Mouse (Mus musculus) ZHBTc4 (cell line): ENCODE measurements around the gene Gm17018.
A peak's percentile ranks its signal among the peaks of the same experiment; 100 is the strongest.
"Not testable (repeated sequence)": the region's sequence is repeated elsewhere in the genome, so short reads cannot be mapped to it uniquely, and the experiment has no call there.

Source experiments
- DNase-seq: peaks from one replicate; pipeline ENCODE4 v3.0.0-alpha.2; 2011; ENCODE audit warnings: low read depth, low spot score

Gene Gm17018

DNA sequence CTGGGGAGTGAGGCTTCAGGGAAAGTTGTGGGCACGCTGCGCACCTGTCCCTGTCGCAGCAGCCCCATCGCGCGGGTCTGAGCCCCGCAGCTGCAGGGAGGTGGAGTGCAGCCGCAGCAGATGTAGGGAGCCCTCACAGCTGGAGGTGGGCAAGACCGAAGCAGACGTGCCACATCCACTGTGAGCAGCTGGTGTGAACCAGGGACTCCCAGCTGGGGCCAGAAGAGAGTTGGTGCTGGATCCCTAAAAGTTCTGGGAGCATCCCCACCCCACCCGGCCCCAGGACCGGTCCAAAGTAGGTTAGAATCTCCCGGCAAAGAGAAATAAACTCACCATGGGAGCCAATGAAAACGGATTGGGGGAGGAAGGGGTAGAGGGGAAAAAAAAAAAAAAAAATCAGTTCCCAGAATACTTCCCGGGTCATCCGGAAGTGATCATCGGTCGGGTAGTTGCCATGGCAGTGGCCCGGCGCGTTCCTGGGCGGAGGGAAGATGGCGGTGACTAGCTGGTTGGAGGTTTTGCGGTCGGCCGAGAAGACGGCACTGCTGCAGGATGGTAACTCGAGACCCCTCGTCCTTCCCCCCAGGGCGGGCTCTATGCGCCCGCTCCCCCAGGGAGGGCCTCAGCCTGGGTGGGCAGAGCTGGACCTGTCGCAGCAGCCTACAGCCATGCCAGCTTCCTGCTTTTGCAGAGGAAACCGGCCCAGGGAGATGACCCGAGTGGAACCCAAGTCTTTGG lies at the start of gene Gm17018, which contains the start of gene Poll:
Gene Gm17018 (plus strand): TSS at position 463 of the 738 bp plus-strand sequence.
Gene Poll (minus strand): TSS at position 379 of the 738 bp plus-strand sequence.
- DNase-seq = peak; percentile 85

DNA sequence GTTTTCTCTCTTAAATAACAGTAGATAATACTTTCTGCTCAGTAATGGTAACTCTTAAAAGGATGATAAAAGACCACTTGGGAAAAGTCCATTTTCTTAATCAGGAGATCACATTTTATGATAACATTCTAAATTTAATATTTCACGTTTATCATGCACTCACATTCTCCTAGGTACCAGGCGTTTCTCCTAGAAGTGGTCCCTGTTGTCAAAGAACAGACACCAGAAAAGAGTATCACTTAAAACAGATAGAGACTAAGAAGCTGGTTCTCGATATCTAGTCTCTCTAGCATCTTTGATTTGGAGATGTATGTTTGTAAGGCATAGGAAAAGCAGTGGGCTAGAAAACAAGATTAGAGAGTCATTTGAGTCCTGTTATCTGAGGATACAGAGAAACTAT lies 49.7 kb upstream of the Gm17018 start:
- no peak for DNase-seq

DNA sequence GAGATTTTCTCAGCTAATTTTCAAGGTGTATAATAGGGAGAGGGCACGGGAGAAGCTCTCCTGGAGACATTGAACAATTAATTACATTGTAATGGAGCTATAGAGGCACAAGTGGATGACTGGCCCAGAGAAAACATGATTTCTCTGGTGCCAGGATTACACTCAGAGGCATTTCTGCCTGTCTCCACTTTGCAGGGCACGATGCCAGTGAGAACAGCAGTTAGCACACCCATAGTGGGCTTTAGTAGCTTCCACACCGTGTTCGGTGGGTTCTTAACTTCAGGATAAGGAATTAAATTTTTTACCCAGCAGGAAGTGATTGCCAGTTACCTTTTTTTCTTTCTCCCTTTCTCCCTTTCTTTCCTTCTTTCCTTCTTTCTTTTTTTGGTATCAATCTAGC lies 49.0 kb upstream of the Gm17018 start:
- no peak for DNase-seq

DNA sequence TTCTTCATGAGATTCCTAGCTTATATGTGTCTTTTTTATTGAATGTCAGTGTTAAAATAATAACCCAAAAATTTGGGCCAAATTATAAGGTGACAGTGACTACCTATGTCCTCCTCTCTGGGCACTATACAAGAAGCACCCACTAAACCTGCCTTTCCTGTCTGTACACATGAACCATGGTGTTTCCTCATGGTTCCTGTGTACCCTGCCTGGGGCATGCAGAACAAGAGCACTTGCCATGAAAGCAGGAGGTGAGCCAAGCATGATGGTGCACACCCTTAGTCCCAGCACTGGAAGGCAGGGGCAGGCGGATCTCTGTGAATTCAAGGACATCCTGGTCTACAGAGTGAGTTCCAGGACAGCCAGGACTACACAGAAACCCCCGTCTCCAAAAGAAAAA lies 45.1 kb upstream of the Gm17018 start:
- DNase-seq = no peak

DNA sequence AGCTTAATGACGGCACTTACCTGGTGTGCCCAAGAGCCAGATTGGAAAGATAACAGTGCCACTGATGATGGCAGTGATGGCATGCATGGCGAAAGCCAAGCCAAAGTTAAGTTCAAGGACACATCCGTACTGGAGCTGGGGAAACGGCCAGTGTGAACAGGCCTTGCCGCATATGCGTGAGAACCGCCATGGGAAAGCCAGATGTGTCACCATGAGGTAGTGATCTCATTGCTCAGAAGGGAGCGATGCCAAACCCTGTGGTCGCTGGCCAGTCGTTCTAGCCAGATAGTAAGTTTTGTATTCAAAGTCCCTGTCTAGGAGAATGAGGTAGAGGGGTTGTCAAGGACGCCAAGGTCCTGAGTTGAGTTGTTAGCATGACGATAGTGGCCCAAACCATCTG lies 44.2 kb upstream of the Gm17018 start:
- no peak for DNase-seq

DNA sequence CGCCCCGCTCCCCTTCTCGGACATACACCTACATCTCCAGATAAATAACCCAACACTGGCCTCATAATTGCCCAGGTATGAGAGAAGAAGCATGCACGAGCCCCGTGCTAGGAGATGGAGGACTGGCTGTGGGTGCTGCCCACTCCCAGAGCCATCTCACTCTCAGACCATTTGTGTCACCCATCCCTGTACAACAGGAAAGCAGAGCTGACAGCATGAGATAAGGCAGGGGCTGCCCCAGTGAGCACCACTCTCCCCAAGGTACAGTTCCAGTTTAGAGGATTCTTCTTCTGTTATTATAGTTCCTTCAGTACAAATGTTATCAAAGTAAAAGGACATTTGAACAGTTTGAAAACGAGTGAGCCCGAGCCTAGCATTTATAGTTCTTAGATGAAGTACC lies 33.0 kb upstream of the Gm17018 start:
- DNase-seq = no peak

DNA sequence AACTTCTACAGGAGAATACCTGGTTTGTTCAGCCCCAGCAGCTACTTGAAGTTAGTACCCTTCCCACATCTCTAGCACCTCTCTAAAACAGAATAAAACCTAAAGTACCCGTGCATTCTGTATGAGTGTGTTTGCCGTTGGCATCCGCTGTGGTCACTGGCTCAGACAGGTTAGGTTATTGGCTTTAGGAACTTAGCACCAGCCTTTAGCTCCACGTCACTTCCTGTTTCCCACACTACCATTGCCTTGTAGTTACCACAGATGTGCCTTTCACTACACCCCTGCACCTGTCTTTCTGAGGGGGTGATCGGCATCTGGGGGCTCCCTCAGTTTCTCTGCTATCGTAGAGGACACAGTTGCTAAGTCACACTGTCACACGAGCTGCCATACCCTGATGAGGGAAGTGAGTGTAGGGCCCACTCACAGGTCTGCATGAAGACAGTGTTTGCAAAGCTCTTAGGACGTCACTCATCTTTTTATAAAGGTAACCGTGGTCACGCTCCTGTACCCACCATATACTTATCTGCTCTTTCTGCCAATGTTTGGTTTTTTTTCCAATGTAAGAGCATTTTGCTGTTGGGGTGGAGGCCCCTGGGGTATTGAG lies 32.4 kb upstream of the Gm17018 start:
- no peak for DNase-seq

DNA sequence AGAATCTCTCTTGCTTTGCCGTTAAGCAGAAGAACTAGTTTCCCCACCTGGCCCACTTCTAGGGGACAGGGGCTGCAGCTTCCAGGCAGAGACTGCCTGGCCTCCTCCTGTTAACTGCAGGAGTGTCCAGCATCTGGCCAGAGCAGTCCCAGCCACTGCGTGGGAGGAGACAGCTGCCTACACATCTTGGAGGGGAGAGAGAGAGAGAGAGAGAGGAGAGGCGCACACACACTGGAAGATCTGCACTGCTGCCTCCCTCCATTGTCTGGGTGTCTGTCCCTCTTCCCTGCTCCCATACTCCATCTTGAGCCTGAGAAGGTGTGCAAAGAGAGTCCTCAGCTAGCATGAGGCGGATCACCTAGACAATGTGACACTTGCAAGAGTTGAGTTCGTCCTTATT lies 31.1 kb upstream of the Gm17018 start:
- no peak for DNase-seq

DNA sequence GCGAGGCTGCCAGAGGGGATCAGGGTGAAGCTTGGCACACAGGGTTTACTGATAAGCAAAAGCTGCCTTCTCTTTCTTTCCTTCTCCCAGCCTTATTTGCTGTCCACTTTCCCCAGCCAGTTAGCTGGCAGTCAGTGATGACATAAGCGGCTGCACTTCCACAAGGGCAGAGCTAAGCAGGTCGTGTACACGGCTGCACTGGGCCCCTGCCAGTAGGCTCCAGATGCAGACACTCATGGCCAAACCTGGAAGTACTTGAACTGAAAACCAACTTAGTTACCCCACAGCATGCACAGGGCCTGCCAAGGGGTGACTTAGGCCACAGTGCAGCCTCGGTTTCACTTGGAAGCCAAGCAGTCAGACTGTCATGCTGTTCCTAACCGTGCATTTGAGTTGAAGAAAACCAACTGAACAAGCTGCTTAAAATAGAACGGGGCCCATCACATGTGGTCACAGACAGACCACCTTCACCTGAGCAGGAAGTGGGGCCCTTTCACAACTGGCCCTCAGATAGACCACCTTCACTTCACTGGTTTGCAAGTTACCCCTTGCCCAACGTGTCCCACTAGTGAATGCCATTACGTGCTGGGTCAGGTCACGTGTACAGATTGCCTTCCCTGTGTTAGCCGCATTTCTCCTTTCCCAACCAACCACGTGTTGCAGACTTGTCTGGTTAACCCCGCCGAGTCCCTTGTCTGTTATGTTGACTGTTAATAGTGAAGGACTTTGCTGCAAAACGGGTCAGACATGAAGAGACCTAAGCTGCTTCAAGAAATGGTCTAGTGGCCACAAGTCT lies 30.0 kb upstream of the Gm17018 start:
- no peak for DNase-seq

DNA sequence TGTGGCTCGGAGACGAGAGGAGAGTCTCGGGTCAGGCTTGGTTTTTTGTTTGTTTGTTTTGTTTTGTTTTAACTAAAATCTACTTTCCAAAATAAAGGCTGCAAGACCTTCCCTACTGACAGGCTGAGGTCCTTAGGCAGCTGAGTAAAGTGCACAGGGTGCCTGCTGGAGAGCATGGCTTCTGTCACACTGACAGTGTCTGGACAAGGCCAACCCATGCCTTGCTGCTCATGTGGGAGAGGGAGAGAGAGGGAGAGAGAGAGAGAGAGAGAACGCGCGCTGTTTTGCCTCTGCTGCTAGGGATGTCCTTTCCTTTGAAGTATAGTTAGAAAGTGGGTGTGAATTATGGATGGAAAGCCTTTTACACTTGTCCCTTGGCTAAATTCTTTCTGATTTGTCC lies 28.9 kb upstream of the Gm17018 start:
- DNase-seq = no peak

DNA sequence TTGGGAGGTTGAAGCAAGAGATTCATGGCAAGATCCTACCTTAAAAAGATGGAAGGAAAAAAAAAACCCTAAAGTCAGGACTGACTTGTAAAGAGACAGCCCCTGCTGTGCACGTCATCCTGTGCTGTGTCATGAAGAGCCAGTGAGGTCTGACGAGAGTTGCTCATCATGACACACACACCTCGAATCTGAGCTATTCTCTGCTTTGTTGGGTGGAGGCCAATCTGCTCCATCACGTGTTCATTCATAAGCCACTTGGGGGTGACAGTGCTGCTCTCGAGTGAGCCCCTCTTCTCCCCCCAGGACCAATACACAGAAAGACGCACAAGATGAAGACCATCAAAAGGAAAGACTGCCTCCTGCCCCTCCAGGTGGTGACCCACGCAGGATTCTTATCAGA lies 26.8 kb upstream of the Gm17018 start:
- no peak for DNase-seq

DNA sequence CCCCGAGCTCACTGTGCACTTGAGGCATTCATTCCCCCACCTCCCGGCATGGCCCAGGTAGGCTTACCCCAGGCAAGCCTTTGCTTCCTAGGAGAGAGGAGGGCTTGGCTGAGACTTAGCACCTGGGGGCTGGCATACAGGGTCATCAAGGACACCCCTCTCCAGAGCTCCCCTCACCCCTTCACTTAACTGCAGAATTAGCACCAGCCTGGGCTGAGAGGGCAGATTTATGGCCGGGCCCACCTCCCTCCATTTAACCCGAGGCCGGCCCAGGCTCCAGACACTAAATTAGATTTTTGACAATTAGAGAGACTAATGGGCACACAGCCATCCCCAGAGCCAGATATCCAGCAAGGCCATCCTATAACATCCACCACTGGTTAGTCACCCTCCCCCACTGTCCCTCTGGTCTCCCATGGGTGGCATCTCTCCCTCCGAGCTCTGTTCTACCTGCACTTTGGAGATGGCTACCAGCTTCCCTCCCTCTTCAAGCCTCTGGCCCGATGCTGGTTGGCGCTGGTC lies 25.1 kb upstream of the Gm17018 start:
- no peak for DNase-seq

DNA sequence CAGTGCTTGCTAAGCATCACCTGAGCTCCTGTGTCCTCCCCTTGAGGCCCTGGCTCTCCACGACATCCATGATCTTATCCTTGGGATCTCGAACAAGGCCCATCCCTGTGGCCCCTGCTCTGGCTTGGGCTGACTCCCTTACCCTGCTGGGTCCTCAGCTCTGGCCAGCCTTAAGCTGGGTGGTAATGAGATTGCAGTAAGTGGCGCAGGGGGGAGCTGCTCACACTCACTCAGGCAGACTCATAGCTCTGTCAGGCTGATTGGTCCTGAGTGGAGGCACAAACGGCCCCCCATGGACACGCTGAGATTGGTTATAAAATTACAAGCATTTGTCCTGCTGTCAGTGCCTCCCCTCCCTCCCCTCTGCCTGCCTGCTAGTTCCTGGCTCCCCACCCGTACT lies 24.5 kb upstream of the Gm17018 start:
- DNase-seq = no peak

DNA sequence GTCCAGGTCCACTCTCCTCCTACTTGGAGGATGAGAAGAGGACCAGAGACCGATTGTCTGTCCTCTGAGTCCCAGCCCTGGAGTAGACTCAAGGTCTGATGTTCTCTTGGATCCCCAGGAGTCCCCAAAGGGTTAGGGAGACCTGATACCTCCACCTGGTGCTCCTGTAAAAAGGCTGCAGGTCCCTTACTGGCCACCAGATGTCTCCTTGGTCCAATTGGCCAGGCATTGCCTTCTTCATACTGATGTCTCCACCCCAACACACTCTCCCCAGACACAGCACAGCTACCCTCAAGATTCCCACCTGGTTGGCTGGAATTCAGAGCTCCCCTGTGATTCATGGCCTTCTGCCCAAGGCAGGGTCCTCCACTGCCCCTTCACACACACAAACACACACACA lies 22.9 kb upstream of the Gm17018 start:
- DNase-seq = peak; percentile 79

DNA sequence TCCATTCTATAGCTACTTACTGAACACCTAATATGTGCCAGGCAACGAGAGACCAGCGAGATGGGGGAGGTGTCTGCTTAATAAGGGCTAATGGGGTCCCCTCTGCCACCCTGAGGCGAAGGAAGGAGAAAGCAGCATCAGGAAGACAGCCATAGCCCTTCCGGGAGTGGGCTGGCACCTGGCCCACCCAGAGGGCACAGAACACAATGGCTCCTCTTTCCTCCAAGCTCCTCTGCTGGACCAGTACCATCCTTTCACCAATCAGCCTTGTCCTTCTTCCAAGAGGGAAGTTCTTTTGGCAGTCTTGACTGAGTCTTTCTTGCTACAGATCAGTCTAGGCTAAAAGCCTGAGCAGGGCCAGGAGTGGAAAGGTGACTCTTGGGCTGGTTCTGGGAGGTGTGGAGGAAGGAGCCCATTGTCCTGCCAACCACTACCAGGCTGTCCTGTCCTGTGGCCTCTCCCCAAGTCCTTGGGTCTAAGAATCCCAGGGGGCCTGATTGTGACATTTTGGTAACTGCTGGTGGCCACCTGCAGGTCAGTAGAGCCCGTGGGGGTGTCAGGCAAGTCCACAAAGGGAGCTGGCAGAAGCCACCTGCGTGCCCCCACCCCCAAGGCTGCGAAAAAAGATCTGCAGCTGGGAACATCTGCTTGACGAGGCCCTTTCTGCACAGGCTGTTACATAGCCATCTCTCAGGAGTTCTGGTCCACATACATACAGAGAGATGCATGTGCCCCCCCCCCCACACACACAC lies 19.6 kb upstream of the Gm17018 start:
- DNase-seq = no peak

DNA sequence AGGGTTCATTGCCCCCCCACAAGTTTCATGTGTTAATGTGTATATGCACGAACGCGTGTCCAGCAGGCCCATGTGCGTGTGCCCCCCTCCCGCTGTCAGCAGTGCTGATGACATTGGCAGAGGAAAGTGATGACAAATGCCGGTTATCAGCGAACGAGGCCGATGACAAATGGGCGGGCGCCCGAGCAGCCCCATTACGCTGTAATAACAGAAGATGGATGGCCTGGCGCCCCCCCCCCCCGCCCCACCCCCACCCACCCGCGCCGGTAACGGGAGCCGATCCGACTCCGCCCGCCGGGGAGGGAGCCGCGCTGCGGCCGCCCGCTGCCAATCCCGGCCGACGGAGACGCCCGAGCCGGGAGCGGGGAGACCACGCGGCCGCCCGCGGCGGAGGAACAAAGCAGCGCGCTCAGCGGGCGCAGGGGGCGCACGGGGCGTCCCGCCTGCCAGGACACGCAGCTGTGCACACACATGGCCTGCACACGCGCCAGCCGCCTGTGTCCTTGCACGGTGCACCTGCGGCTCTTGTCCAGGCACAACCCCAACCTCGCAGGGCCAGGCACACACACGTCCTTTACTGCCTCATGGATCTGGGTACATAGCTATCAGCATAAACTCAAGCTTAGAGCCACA lies 18.9 kb upstream of the Gm17018 start:
- peak; percentile 67 for DNase-seq

DNA sequence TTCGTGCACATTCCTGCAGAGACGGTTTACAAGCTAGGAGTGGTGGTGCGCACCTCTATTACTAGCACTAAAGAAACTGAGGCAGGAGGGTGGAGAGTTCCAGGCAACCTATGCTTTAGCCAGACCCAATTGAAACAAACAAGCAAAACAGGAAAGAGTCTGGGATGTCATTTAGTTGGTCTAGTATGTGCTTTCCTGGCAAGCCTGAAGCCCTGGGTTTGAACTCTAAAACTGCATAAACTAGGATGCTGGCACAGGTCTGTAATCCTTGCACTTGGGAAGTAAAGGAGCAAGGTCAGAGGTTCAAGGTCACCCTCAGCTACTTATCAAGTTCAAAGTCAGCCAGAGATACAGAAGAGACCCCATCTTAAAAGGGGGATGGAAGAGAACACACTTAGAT lies 18.4 kb upstream of the Gm17018 start:
- DNase-seq = peak; percentile 31

DNA sequence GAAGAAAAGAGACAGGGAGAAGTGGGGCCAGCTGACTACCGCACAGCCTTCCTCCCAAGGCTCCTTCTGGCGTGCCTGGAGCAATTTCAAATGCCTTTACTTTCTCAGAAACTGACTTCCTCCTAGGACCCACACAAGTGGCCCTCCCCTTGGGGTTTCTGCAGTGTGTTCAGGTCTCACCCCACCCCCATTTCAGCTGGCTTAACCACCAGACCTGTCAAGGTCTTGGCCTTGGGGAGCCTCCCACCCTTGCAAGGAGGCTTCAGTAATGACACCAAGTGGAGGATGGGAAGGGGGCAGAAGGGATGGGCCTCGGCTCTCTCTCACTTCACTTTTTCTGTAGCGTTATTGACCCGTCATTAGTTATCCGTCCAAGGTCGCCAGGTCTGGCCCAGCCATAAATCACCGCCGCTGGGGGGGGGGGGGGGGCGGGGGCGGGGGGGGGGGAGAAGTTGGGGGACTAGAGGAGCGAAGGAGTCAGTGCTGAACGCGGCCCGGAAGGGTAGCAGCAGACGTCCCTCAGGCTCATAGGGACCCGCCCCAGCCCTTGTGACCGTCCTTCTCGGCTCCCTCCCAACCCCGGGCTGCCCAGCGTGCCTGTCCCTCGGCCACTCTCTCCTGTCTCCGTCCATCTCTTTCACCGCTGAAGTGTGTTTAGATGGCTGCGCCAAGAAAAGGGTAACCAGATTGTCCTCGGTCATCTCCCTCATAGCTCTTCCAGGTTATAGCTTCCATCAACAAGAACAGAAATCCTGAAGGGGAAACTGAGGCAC lies 16.1 kb upstream of the Gm17018 start:
- DNase-seq = peak; percentile 45

DNA sequence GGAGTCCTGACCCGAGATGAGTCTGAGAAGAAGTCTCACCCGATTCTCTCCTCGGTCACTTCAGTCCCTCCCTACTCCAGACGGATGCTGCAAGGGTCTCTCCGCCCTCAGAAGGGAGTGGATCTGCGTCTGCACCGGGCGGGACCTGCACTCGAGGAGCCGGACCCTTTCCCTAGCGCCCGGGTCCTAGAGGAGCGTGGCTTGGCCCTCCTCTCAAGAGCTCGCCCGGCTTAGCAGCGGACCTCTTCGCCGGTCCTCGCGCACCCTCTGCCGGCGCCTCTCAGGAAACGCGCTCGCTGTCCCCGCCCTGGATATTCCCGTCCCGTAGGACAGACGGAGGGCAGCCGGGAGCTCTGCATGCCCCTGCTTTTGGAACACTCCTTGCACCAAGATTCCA lies 15.5 kb upstream of the Gm17018 start:
- peak; percentile 89 for DNase-seq

DNA sequence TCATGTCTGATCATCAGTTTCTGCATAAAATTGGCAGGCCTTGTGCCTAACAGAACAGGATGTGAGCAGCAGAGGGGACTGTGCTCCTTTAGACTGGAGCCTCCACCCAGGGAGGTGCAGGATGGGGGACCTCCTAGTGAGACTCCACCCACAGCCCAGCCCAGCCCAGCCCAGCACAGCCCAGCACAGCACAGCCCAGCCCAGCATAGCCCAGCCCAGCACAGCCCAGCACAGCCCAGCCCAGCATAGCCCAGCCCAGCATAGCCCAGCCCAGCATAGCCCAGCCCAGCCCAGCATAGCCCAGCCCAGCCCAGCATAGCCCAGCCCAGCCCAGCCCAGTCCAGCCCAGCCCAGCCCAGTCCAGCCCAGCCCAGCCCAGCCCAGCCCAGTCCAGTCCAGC lies 12.2 kb upstream of the Gm17018 start:
- not testable (repeated sequence) for DNase-seq
